Mouse (Mus musculus): ENCODE results near the gene Spata13. TPM values are rescaled to one million over a fixed set of nuclear protein-coding genes. Genes with fewer than 3 reads are reported as not detected.

Spata13 gene
- polyA plus RNA-seq, 1 experiment from 2014 or later, result 14.3 TPM

- H3K27ac ChIP-seq (ENCODE audit: low read depth), result no peak overlapping the region
- H3K4me1 ChIP-seq (ENCODE audit: insufficient read depth), result peaks cover 3% of the 10 kb centered on the region; the same call in 1 of the 2 replicates
- DNase-seq (peak; percentile 57), ATAC-seq (ENCODE audit: insufficient read depth) (0 out of 2 replicates have a peak, but pooled peaks have one; percentile 8)
- H3K27me3 ChIP-seq (ENCODE audit: insufficient read depth, low read length), result no peaks in the 10 kb centered on the region
- H3K36me3 ChIP-seq (ENCODE audit: insufficient read depth), result no peaks in the 10 kb centered on the region
- WGBS, result 28% methylated on average over 8 of the region's 8 CpGs
- no peaks in the 10 kb centered on the region for H3K9me3 ChIP-seq (ENCODE audit: low read depth, low read length)
- no peak overlapping the region for H3K4me3 ChIP-seq (ENCODE audit: low read depth, low read length)
- TF ChIP-seq CTCF (IDR thresholded peaks at IDR 0.05; ENCODE audit: low read depth), result no peak
- no peak overlapping the region for H3K4me2 ChIP-seq
- H3K9ac ChIP-seq, result no peak overlapping the region
Observed at GRCm38 (mm10) chr14:60638159-60638558, 4.4 kb downstream of the Spata13 start.

DNA sequence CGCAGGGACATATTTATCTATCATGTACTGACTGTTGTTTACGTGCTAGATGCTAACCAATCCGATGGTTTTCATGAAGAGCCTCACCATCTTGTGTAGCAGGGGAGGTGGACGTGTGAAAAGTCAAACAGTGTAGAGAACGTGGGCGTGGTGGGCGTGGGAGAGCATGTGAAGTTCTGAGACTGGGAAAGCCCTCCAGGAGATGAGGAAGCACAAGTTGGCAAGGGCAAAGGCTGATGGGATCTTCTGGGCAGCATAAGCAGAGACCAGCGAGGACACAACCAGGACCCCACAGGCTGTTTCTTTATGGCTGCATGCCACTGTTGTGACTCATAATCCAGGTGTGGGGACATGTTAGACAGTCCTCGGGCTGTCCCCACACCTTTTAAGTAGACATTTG is 5.4 kb downstream of the Spata13 start:
- no peaks in the 10 kb centered on the region for H3K27me3 ChIP-seq (ENCODE audit: insufficient read depth, low read length)

GRCm38 (mm10) chr14:60641120-60641519 is 7.3 kb downstream of the Spata13 start:
- Histone ChIP-seq H3K36me3 (ENCODE audit: insufficient read depth) (no peaks in the 10 kb centered on the region), H3K9me3 (ENCODE audit: low read depth, low read length) (no peaks in the 10 kb centered on the region), H3K4me2 (no peak overlapping the region), H3K4me1 (ENCODE audit: insufficient read depth) (peaks cover 5% of the 10 kb centered on the region; the same call in 1 of the 2 replicates), H3K27ac (ENCODE audit: low read depth) (no peak overlapping the region), H3K4me3 (ENCODE audit: low read depth, low read length) (no peak overlapping the region), H3K27me3 (ENCODE audit: insufficient read depth, low read length) (no peaks in the 10 kb centered on the region), H3K9ac (no peak overlapping the region)
- no peak for TF ChIP-seq CTCF (IDR thresholded peaks at IDR 0.05; ENCODE audit: low read depth)
- DNase-seq (no peak), ATAC-seq (ENCODE audit: insufficient read depth) (no peak)
- WGBS, result 62% methylated on average over 6 of the region's 6 CpGs

More for the DNA sequence above, 5.4 kb downstream of the Spata13 start:
- TF ChIP-seq CTCF (IDR thresholded peaks at IDR 0.05; ENCODE audit: low read depth), result no peak
- H3K4me2 ChIP-seq, result no peak overlapping the region
- H3K4me3 ChIP-seq (ENCODE audit: low read depth, low read length), result no peak overlapping the region
- 77% methylated on average over 9 of the region's 9 CpGs for WGBS
- DNase-seq (no peak), ATAC-seq (ENCODE audit: insufficient read depth) (no peak)
- H3K9me3 ChIP-seq (ENCODE audit: low read depth, low read length), result no peaks in the 10 kb centered on the region
- H3K36me3 ChIP-seq (ENCODE audit: insufficient read depth), result no peaks in the 10 kb centered on the region
- no peak overlapping the region for H3K9ac ChIP-seq
- H3K4me1 ChIP-seq (ENCODE audit: insufficient read depth), result peaks cover 3% of the 10 kb centered on the region; the same call in 1 of the 2 replicates
- no peak overlapping the region for H3K27ac ChIP-seq (ENCODE audit: low read depth)

- Histone ChIP-seq H3K9me3 (ENCODE audit: low read depth, low read length) (no peaks in the 10 kb centered on the region), H3K36me3 (ENCODE audit: insufficient read depth) (no peaks in the 10 kb centered on the region), H3K4me1 (ENCODE audit: insufficient read depth) (peaks cover 2% of the 10 kb centered on the region; the same call in 1 of the 2 replicates), H3K4me3 (ENCODE audit: low read depth, low read length) (no peak overlapping the region), H3K9ac (no peak overlapping the region), H3K27me3 (ENCODE audit: insufficient read depth, low read length) (no peaks in the 10 kb centered on the region), H3K27ac (ENCODE audit: low read depth) (no peak overlapping the region), H3K4me2 (no peak overlapping the region)
- 92% methylated on average over 1 of the region's 1 CpGs for WGBS
- no peak for ATAC-seq (ENCODE audit: insufficient read depth)
- TF ChIP-seq CTCF (IDR thresholded peaks at IDR 0.05; ENCODE audit: low read depth), result no peak
- DNase-seq, result no peak
Observed at GRCm38 (mm10) chr14:60642131-60642530, 8.3 kb downstream of the Spata13 start.

- no peaks in the 10 kb centered on the region for H3K36me3 ChIP-seq (ENCODE audit: insufficient read depth)
- ATAC-seq (ENCODE audit: insufficient read depth) (no peak), DNase-seq (no peak)
- no peak overlapping the region for H3K4me2 ChIP-seq
- no peaks in the 10 kb centered on the region for H3K27me3 ChIP-seq (ENCODE audit: insufficient read depth, low read length)
- no peak overlapping the region for H3K4me3 ChIP-seq (ENCODE audit: low read depth, low read length)
- no peaks in the 10 kb centered on the region for H3K9me3 ChIP-seq (ENCODE audit: low read depth, low read length)
- H3K27ac ChIP-seq (ENCODE audit: low read depth), result no peak overlapping the region
- no peak overlapping the region for H3K9ac ChIP-seq
- 85% methylated on average over 14 of the region's 14 CpGs for WGBS
- TF ChIP-seq CTCF (IDR thresholded peaks at IDR 0.05; ENCODE audit: low read depth), result no peak
- H3K4me1 ChIP-seq (ENCODE audit: insufficient read depth), result peaks cover 2% of the 10 kb centered on the region; the same call in 1 of the 2 replicates
Observed at GRCm38 (mm10) chr14:60643098-60643870, 9.5 kb downstream of the Spata13 start.

DNA sequence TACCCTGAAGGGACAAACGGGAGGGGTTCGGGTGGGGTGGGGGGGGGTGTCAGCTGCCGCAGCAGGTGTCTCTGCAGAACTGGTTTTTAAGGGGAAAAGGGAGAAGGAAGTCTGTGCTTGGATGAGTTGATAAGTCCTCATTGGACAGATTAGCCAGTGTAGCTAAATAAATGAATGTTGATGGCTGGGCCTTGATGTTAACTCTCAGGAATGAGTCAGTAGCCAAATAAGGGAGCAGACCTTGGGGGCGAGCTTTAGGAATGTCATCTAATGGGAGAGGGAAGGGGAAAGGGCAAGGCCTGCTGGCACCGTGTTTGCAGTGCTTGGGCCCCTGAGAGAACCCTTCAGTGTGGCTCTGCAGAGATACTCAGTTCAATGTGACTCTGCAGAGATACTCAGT is 12.6 kb downstream of the Spata13 start:
- H3K36me3 ChIP-seq (ENCODE audit: insufficient read depth), result no peaks in the 10 kb centered on the region
- no peaks in the 10 kb centered on the region for H3K27me3 ChIP-seq (ENCODE audit: insufficient read depth, low read length)
- TF ChIP-seq CTCF (IDR thresholded peaks at IDR 0.05; ENCODE audit: low read depth), result no peak
- no peak overlapping the region for H3K9ac ChIP-seq
- no peak overlapping the region for H3K4me2 ChIP-seq
- WGBS, result 54% methylated on average over 5 of the region's 5 CpGs
- no peaks in the 10 kb centered on the region for H3K9me3 ChIP-seq (ENCODE audit: low read depth, low read length)
- no peak overlapping the region for H3K27ac ChIP-seq (ENCODE audit: low read depth)
- no peak for ATAC-seq (ENCODE audit: insufficient read depth)
- DNase-seq, result no peak
- H3K4me3 ChIP-seq (ENCODE audit: low read depth, low read length), result no peak overlapping the region
- peaks cover 2% of the 10 kb centered on the region; the same call in 1 of the 2 replicates for H3K4me1 ChIP-seq (ENCODE audit: insufficient read depth)

DNA sequence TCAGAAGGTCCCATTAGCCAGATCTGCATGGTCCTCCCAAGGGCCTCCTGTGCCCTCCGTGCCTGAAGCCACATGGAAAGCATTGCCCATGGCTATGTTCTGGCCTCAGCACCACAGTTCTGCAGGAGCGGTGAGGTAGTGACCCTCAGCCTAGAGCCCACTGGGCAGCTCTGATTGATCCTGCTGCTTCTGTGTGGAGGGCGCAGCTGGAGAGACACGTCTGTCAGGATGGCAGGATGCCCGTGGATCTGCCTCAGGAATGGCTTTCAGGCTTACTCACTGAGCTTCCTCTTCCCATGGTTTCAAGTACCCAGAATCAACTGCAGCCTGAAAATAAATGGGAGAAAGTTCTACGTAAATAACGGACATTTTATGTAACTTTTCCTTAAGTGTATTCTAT is 14.1 kb downstream of the Spata13 start:
- no peaks in the 10 kb centered on the region for H3K9me3 ChIP-seq (ENCODE audit: low read depth, low read length)
- 84% methylated on average over 7 of the region's 7 CpGs for WGBS

More for the DNA sequence above, 14.1 kb downstream of the Spata13 start:
- Histone ChIP-seq H3K27ac (ENCODE audit: low read depth) (no peak overlapping the region), H3K9ac (no peak overlapping the region), H3K4me2 (no peak overlapping the region), H3K27me3 (ENCODE audit: insufficient read depth, low read length) (no peaks in the 10 kb centered on the region), H3K4me1 (ENCODE audit: insufficient read depth) (peaks cover 2% of the 10 kb centered on the region; the same call in 1 of the 2 replicates), H3K36me3 (ENCODE audit: insufficient read depth) (no peaks in the 10 kb centered on the region), H3K4me3 (ENCODE audit: low read depth, low read length) (no peak overlapping the region)
- no peak for TF ChIP-seq CTCF (IDR thresholded peaks at IDR 0.05; ENCODE audit: low read depth)
- DNase-seq (no peak), ATAC-seq (ENCODE audit: insufficient read depth) (no peak)
